Mouse (Mus musculus) T-cell, adult 2 months (primary cell): ENCODE data around the gene Klf6.

Experiments
- DNase-seq: peaks from one replicate; pipeline ENCODE4 v3.0.0; 2022; ENCODE audit warnings: low spot score

Gene Klf6

GRCm38 (mm10) chr13:5863408-5863891 lies 2.2 kb downstream of the Klf6 start:
- DNase-seq: no peak

- DNase-seq: peak; percentile 78
These were observed 3.2 kb downstream of the Klf6 start for GRCm38 (mm10) chr13:5864265-5865097.

- no peak for DNase-seq
These were observed 3.8 kb downstream of the Klf6 start for GRCm38 (mm10) chr13:5865098-5865415.

- DNase-seq: no peak
These were observed 4.8 kb downstream of the Klf6 start for GRCm38 (mm10) chr13:5866091-5866490.

GRCm38 (mm10) chr13:5866532-5866931 lies 5.2 kb downstream of the Klf6 start:
- DNase-seq: no peak

GRCm38 (mm10) chr13:5868376-5868775 lies 7.1 kb downstream of the Klf6 start:
- no peak for DNase-seq

- no peak for DNase-seq
These were observed 8.2 kb downstream of the Klf6 start for GRCm38 (mm10) chr13:5869433-5869832.

- DNase-seq: no peak
These were observed 8.6 kb downstream of the Klf6 start for GRCm38 (mm10) chr13:5869842-5870241.

GRCm38 (mm10) chr13:5870382-5871272 lies 9.3 kb downstream of the Klf6 start:
- DNase-seq: peak; percentile 12

GRCm38 (mm10) chr13:5871414-5871813 lies 10.1 kb downstream of the Klf6 start:
- no peak for DNase-seq

- no peak for DNase-seq
These were observed 12.4 kb downstream of the Klf6 start for GRCm38 (mm10) chr13:5873681-5874080.

- no peak for DNase-seq
These were observed 14.2 kb downstream of the Klf6 start for GRCm38 (mm10) chr13:5875478-5875877.

- no peak for DNase-seq
These were observed 17.5 kb downstream of the Klf6 start for GRCm38 (mm10) chr13:5878748-5879147.

- no peak for DNase-seq
These were observed 25.5 kb downstream of the Klf6 start for GRCm38 (mm10) chr13:5886810-5887209.

GRCm38 (mm10) chr13:5888164-5888563 lies 26.9 kb downstream of the Klf6 start:
- DNase-seq: no peak

- DNase-seq: no peak
These were observed 27.4 kb downstream of the Klf6 start for GRCm38 (mm10) chr13:5888731-5889130.

GRCm38 (mm10) chr13:5890035-5890434 lies 28.8 kb downstream of the Klf6 start:
- DNase-seq: no peak

GRCm38 (mm10) chr13:5892684-5893447 lies 31.6 kb downstream of the Klf6 start:
- no peak for DNase-seq

GRCm38 (mm10) chr13:5894910-5895309 lies 33.6 kb downstream of the Klf6 start:
- DNase-seq: no peak

- no peak for DNase-seq
These were observed 34.6 kb downstream of the Klf6 start for GRCm38 (mm10) chr13:5895851-5896250.

GRCm38 (mm10) chr13:5897176-5897959 lies 36.1 kb downstream of the Klf6 start:
- DNase-seq: no peak
